Mouse (Mus musculus): ENCODE data around the gene Lyrm9. TPM values are rescaled to one million over a fixed set of nuclear protein-coding genes. Genes with fewer than 3 reads are reported as not detected.

The Lyrm9 gene
- 53.3 and 81.1 TPM in 2 replicates for polyA plus RNA-seq (2012; ENCODE audit: low replicate concordance)

GRCm38 (mm10) chr11:78826442-78827013 lies at the start of gene Lyrm9:
Gene Lyrm9 (plus strand): TSS chr11:78826584.

Other genes starting within 250 kb of the Lyrm9 start
- 19.0 and 19.3 TPM in 2 replicates for gene Nlk, start 129.2 kb upstream of the Lyrm9 start, polyA plus RNA-seq (2012; ENCODE audit: low replicate concordance)
- 39.7 and 48.9 TPM in 2 replicates for gene Ccnq, start 74.9 kb upstream of the Lyrm9 start, polyA plus RNA-seq (2012; ENCODE audit: low replicate concordance)
- 0.25 TPM in 1 of 2 replicates, not detected in the other for gene Nos2, start 94.2 kb downstream of the Lyrm9 start, polyA plus RNA-seq (2012; ENCODE audit: low replicate concordance)
- gene Lgals9, start 158.4 kb downstream of the Lyrm9 start, polyA plus RNA-seq (2012; ENCODE audit: low replicate concordance): 16.8 and 17.5 TPM in 2 replicates

Data from hematopoietic multipotent progenitor cell, adult 10-12 weeks (in vitro differentiated cells).